Mouse (Mus musculus) cerebellum, postnatal 36 days (tissue): ENCODE results near the gene Foxf1.

Experiments
- DNase-seq, 2 experiments: peaks; one replicate each; pipeline ENCODE4 v3.0.0; 2021 to 2022; ENCODE audit warnings: mixed read lengths in 2 of 2

Foxf1 gene

GRCm38 (mm10) chr8:121083093-121083935, 872 bp upstream of the Foxf1 start:
- DNase-seq, result no peak

GRCm38 (mm10) chr8:121083936-121084209, 313 bp upstream of the Foxf1 start:
- no peak for DNase-seq

- no peak for DNase-seq
Observed at GRCm38 (mm10) chr8:121085011-121085410, 825 bp downstream of the Foxf1 start.

- no peak for DNase-seq
Observed at GRCm38 (mm10) chr8:121085561-121085960, 1.4 kb downstream of the Foxf1 start.

- no peak for DNase-seq
Observed at GRCm38 (mm10) chr8:121086004-121086900, 2.1 kb downstream of the Foxf1 start.

GRCm38 (mm10) chr8:121088281-121088680, 4.1 kb downstream of the Foxf1 start:
- no peak for DNase-seq

- DNase-seq, result no peak
Observed at GRCm38 (mm10) chr8:121088871-121089630, 4.9 kb downstream of the Foxf1 start.

- no peak for DNase-seq
Observed at GRCm38 (mm10) chr8:121089631-121090380, 5.6 kb downstream of the Foxf1 start.

GRCm38 (mm10) chr8:121090716-121091115, 6.5 kb downstream of the Foxf1 start:
- DNase-seq, result no peak

GRCm38 (mm10) chr8:121092141-121092540, 8.0 kb downstream of the Foxf1 start:
- no peak for DNase-seq

- peak; percentile 75 to 79 for DNase-seq
Observed at GRCm38 (mm10) chr8:121092627-121093026, 8.4 kb downstream of the Foxf1 start.

GRCm38 (mm10) chr8:121093496-121093895, 9.3 kb downstream of the Foxf1 start:
- DNase-seq, result no peak

- peak; percentile 75 for DNase-seq
Observed at GRCm38 (mm10) chr8:121104049-121104818, 20.0 kb downstream of the Foxf1 start.

- peak; percentile 99 to 100 for DNase-seq
Observed at GRCm38 (mm10) chr8:121107668-121108656, 23.8 kb downstream of the Foxf1 start, which contains the start of gene Mthfsd. Gene Mthfsd (minus strand): TSS chr8:121108392.

- no peak for DNase-seq
Observed at GRCm38 (mm10) chr8:121108657-121109056, 24.5 kb downstream of the Foxf1 start.

- DNase-seq, result no peak
Observed at GRCm38 (mm10) chr8:121111145-121111907, 27.1 kb downstream of the Foxf1 start.

- DNase-seq, result peak; percentile 97 to 99
Observed at GRCm38 (mm10) chr8:121113261-121113660, 29.1 kb downstream of the Foxf1 start.

- no peak for DNase-seq
Observed at GRCm38 (mm10) chr8:121115136-121115535, 30.9 kb downstream of the Foxf1 start.

GRCm38 (mm10) chr8:121115948-121116347, 31.8 kb downstream of the Foxf1 start, which contains the start of gene Foxc2:
Gene Foxc2 (plus strand): TSS chr8:121116171.
- DNase-seq, result peak in 1 of 2 experiments; percentile 25
